ENCODE assay signal across 12 mouse cellular contexts in genomic region chr6:146080546-146081512, GRCm38 (mm10).
DNase-seq lines count a peak whose midpoint lies in the region.
"Had no signal": no experiment of that assay in that cellular context is flagged by ENCODE, and none has a peak within 500 bp of the region (broad histone marks: within the 10 kb centered on the region; RNA-seq: fewer than 3 reads in every experiment).

No protein-coding gene starts in this region.

- intact Hi-C loops in heart, postnatal 14 days (cut with DNase I): no loop called here

- H3K4me3 ChIP-seq in embryonic facial prominence, embryonic 10.5 days: no peak overlapping the region
- H3K4me3 ChIP-seq: forebrain, embryonic 12.5 days; liver, embryonic 15.5 days had no signal

- H3K9me3 ChIP-seq in embryonic facial prominence, embryonic 10.5 days: no peaks in the 10 kb centered on the region
- H3K9me3 ChIP-seq: forebrain, embryonic 12.5 days; liver, embryonic 15.5 days had no signal

- peak overlapping the region; percentile 63; the same call in 1 of the 2 replicates for H3K27ac ChIP-seq in embryonic facial prominence, embryonic 10.5 days (replicated peaks)
- H3K27ac ChIP-seq: forebrain, embryonic 12.5 days; kidney, postnatal 0 days; liver, embryonic 15.5 days had no signal

- WGBS in embryonic facial prominence, embryonic 10.5 days: 67% methylated on average over 18 of the region's 18 CpGs

- no peaks in the 10 kb centered on the region for H3K36me3 ChIP-seq in embryonic facial prominence, embryonic 10.5 days (replicated peaks)
- H3K36me3 ChIP-seq: forebrain, embryonic 12.5 days; liver, embryonic 15.5 days had no signal

- H3K4me1 ChIP-seq in embryonic facial prominence, embryonic 10.5 days: peaks cover 17% of the 10 kb centered on the region
- H3K4me1 ChIP-seq: liver, embryonic 15.5 days had no signal

- no peaks in the 10 kb centered on the region for H3K27me3 ChIP-seq in embryonic facial prominence, embryonic 10.5 days (replicated peaks; ENCODE audit: low read depth, poor library complexity, severe bottlenecking)
- H3K27me3 ChIP-seq: forebrain, embryonic 12.5 days; liver, embryonic 15.5 days had no signal

- DNase-seq in heart, adult 11 months: peak; percentile 87
- DNase-seq in heart, postnatal 14 days: no peak
- peak; percentile 35 for DNase-seq in lung, postnatal 25 days (ENCODE audit: low spot score)
- DNase-seq in lung, postnatal 4 days: no peak
- no peak for DNase-seq in embryonic facial prominence, embryonic 10.5 days (ENCODE audit: low spot score)
- peak; percentile 37 for DNase-seq in thymus, postnatal 0 days (ENCODE audit: low spot score)
- no peak for DNase-seq in gastrocnemius, adult 18-20 months (ENCODE audit: low spot score)
- no peak for DNase-seq in spleen, postnatal 10 days (ENCODE audit: low spot score in 2 of 2)
- DNase-seq: cerebellum, postnatal 36 days had no signal

Comparison
In these comparisons a context has a peak if more than half of its experiments do, and no peak if none do; other contexts are left out.
1. DNase-seq: peak in heart, adult 11 months (single experiment), lung, postnatal 25 days (single experiment) and thymus, postnatal 0 days (single experiment); none in heart, postnatal 14 days (0 of 2), lung, postnatal 4 days (0 of 2), embryonic facial prominence, embryonic 10.5 days (single experiment), gastrocnemius, adult 18-20 months (single experiment) and spleen, postnatal 10 days (0 of 2).